Mouse (Mus musculus) C2C12 (cell line): ENCODE results near the gene Dlx1.

Experiments used
- CTCF ChIP-seq: IDR thresholded peaks from one replicate; pipeline ENCODE4 v1.5.1; 2011; ENCODE audit not compliant: control insufficient read depth, insufficient read depth, insufficient read length
- MAX ChIP-seq: IDR thresholded peaks from one replicate; pipeline ENCODE4 v1.6.1; 2011; ENCODE audit warnings: mild to moderate bottlenecking, control low read depth
- USF1 ChIP-seq: IDR thresholded peaks from one replicate; pipeline ENCODE4 v1.6.1; 2011; ENCODE audit warnings: low read depth, mild to moderate bottlenecking, control low read depth, moderate library complexity

DNA sequence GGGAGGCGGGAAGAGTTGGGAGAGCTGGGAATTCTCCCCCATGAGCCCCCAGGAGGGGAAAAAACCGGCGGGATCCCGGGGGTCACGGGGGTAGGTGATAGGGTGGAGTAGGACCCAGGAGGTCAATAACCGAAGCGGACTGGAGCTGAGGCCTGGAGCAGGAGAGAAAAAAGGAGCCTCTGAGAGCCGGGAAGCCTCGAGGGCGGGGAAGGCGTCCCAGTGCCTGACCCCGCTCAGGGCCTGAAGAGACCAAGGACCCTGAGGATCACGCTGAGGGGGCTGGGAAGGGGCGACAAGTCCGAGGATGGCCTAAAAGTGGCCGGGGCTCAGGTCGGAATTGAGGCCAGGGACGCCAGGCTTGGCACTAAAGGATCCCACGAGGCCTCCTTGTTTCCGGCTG is 16.0 kb downstream of the Dlx1 start:
- TF ChIP-seq MAX (no peak), USF1 (no peak), CTCF (no peak)
